Comparison of ENCODE assay signal across 26 mouse cellular contexts in the genomic region with DNA sequence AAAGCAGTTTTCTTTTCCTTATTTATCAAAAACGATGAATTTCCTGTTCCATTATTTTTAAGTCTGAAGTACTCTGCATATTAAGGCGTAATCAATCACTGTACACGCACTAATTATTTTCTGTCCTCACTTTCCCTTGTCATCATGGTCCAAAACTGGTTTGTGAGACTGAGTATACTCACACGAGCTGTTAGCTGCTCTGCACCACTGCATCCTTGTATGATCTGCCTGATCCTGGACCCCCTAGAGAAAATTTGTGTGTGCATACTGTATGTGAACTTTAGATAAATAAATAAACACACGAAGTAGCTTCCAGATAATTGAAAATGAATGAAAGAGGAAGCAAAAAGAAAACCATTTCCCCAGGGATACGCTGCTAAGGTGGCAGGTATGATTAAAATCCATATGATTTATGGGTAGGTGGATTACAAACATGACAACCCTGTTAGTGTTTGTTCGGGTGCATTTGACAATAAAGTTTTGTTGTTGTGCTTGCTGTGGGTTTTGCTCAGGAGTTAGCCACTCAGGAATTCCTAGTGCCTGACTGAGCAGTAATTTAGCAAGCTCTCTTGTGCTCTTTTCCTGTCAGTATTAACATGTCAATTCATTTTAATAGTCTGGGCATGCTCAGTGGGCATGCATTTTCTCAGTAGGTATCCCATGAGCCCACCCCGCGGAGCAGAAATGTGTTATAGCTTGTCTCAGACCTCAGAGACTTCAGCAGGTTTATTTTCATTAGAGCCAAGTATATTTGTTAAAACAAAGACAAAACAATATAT.
DNase-seq lines count a peak whose midpoint lies in the region; ATAC-seq and TF ChIP-seq lines count a peak whose summit lies in the region.
"Had no signal": no experiment of that assay in that cellular context is flagged by ENCODE, and none has a peak within 500 bp of the region (broad histone marks: within the 10 kb centered on the region; RNA-seq: fewer than 3 reads in every experiment).

No protein-coding gene starts in this region.

- H3K9ac ChIP-seq in midbrain, embryonic 12.5 days (replicated peaks) = no peak overlapping the region
- H3K9ac ChIP-seq in midbrain, embryonic 11.5 days (ENCODE audit: low read length) = no peak overlapping the region
- no peak overlapping the region for H3K9ac ChIP-seq in hindbrain, embryonic 13.5 days
- H3K9ac ChIP-seq in hindbrain, postnatal 0 days (replicated peaks; ENCODE audit: low read length) = no peak overlapping the region
- H3K9ac ChIP-seq: embryonic facial prominence, embryonic 13.5 days; forebrain, embryonic 13.5 days; liver, embryonic 14.5 days; lung, embryonic 15.5 days had no signal

- WGBS in midbrain, embryonic 12.5 days = 80% methylated on average over 9 of the region's 9 CpGs
- 84% methylated on average over 9 of the region's 9 CpGs for WGBS in midbrain, embryonic 11.5 days
- WGBS in hindbrain, embryonic 13.5 days = 63% methylated on average over 9 of the region's 9 CpGs
- WGBS in hindbrain, postnatal 0 days = 59% methylated on average over 9 of the region's 9 CpGs

- H3K4me2 ChIP-seq in midbrain, embryonic 12.5 days (replicated peaks) = no peak overlapping the region
- no peak overlapping the region for H3K4me2 ChIP-seq in midbrain, embryonic 11.5 days
- peak overlapping the region; percentile 17; the same call in 1 of the 2 replicates for H3K4me2 ChIP-seq in hindbrain, embryonic 13.5 days
- H3K4me2 ChIP-seq in hindbrain, postnatal 0 days (ENCODE audit: low read depth, low read length) = 0 out of 2 replicates have a peak overlapping the region, but pooled peaks have one; percentile 1
- H3K4me2 ChIP-seq: embryonic facial prominence, embryonic 13.5 days; forebrain, embryonic 13.5 days; lung, embryonic 15.5 days had no signal

- H3K27ac ChIP-seq in midbrain, embryonic 12.5 days (replicated peaks) = no peak overlapping the region
- H3K27ac ChIP-seq in midbrain, embryonic 11.5 days (ENCODE audit: low read depth, low read length) = no peak overlapping the region
- H3K27ac ChIP-seq in hindbrain, embryonic 13.5 days = no peak overlapping the region
- no peak overlapping the region for H3K27ac ChIP-seq in hindbrain, postnatal 0 days
- H3K27ac ChIP-seq: embryonic facial prominence, embryonic 13.5 days; forebrain, embryonic 13.5 days; heart, adult 2 months; kidney, postnatal 0 days; left cerebral cortex, adult 2 months; liver, embryonic 14.5 days; lung, embryonic 15.5 days had no signal

- ATAC-seq in midbrain, embryonic 12.5 days (ENCODE audit: low FRiP score, low read depth) = peak; percentile 42
- ATAC-seq in midbrain, embryonic 11.5 days (ENCODE audit: low FRiP score) = no peak
- peak; percentile 70 for ATAC-seq in hindbrain, embryonic 13.5 days (ENCODE audit: low FRiP score)
- ATAC-seq in hindbrain, postnatal 0 days = no peak
- ATAC-seq: activated CD4-positive, CD25-positive, alpha-beta regulatory T cell, adult 4 months; forebrain, embryonic 13.5 days; inflammation-experienced regulatory T-cells, adult 6 months had no signal

- no peaks in the 10 kb centered on the region for H3K36me3 ChIP-seq in midbrain, embryonic 12.5 days
- H3K36me3 ChIP-seq in midbrain, embryonic 11.5 days (ENCODE audit: control insufficient read depth, insufficient read depth, low read length) = no peaks in the 10 kb centered on the region
- no peaks in the 10 kb centered on the region for H3K36me3 ChIP-seq in hindbrain, embryonic 13.5 days
- H3K36me3 ChIP-seq in hindbrain, postnatal 0 days (ENCODE audit: insufficient read depth, low read length) = no peaks in the 10 kb centered on the region
- H3K36me3 ChIP-seq: embryonic facial prominence, embryonic 13.5 days; lung, embryonic 15.5 days had no signal

- H3K9me3 ChIP-seq in midbrain, embryonic 12.5 days = no peaks in the 10 kb centered on the region
- no peaks in the 10 kb centered on the region for H3K9me3 ChIP-seq in midbrain, embryonic 11.5 days (ENCODE audit: control insufficient read depth, low read length)
- H3K9me3 ChIP-seq in hindbrain, embryonic 13.5 days = no peaks in the 10 kb centered on the region
- H3K9me3 ChIP-seq in hindbrain, postnatal 0 days (ENCODE audit: low read length) = no peaks in the 10 kb centered on the region
- H3K9me3 ChIP-seq: embryonic facial prominence, embryonic 13.5 days; forebrain, embryonic 13.5 days; lung, embryonic 15.5 days; megakaryocyte, embryonic 14.5 days had no signal

- H3K4me1 ChIP-seq in midbrain, embryonic 12.5 days = peaks cover 7% of the 10 kb centered on the region; the same call in 1 of the 2 replicates
- H3K4me1 ChIP-seq in midbrain, embryonic 11.5 days (ENCODE audit: control insufficient read depth, insufficient read depth, low read length) = no peaks in the 10 kb centered on the region; the same call in 1 of the 2 replicates
- peaks cover 18% of the 10 kb centered on the region for H3K4me1 ChIP-seq in hindbrain, embryonic 13.5 days (replicated peaks)
- H3K4me1 ChIP-seq in hindbrain, postnatal 0 days (ENCODE audit: insufficient read depth, low read length) = no peaks in the 10 kb centered on the region; the same call in 1 of the 2 replicates

- no peak for TF ChIP-seq CTCF in hindbrain, postnatal 0 days (IDR thresholded peaks at IDR 0.05; ENCODE audit: low read depth)

- H3K4me3 ChIP-seq in midbrain, embryonic 12.5 days = no peak overlapping the region
- H3K4me3 ChIP-seq in midbrain, embryonic 11.5 days (ENCODE audit: low read depth, low read length) = no peak overlapping the region
- no peak overlapping the region for H3K4me3 ChIP-seq in hindbrain, embryonic 13.5 days
- no peak overlapping the region for H3K4me3 ChIP-seq in hindbrain, postnatal 0 days (ENCODE audit: low read length)
- H3K4me3 ChIP-seq: embryonic facial prominence, embryonic 13.5 days; erythroblast, embryonic 14.5 days; forebrain, embryonic 13.5 days; heart, adult 2 months; left cerebral cortex, adult 2 months; lung, embryonic 15.5 days; megakaryocyte, embryonic 14.5 days had no signal

- DNase-seq in midbrain, embryonic 11.5 days (ENCODE audit: low spot score, missing footprints) = no peak
- DNase-seq in hindbrain, postnatal 0 days (ENCODE audit: low spot score) = peak; percentile 27
- DNase-seq in retina, embryonic 14.5 days (ENCODE audit: low spot score) = peak; percentile 43
- DNase-seq in kidney, adult 9 months = no peak
- no peak for DNase-seq in spleen, postnatal 14 days (ENCODE audit: low spot score in 2 of 2)
- DNase-seq: adrenal gland, adult 8-10 months; cerebellum, adult 18-20 months; cerebellum, postnatal 14 days; gastrocnemius, postnatal 25 days; heart, adult 2 months; kidney, adult 18-20 months; lung, postnatal 36 days; right cerebral cortex, postnatal 25 days; spleen, adult 18-20 months had no signal

- H3K27me3 ChIP-seq in midbrain, embryonic 12.5 days = peaks cover 4% of the 10 kb centered on the region; the same call in 1 of the 2 replicates
- no peaks in the 10 kb centered on the region for H3K27me3 ChIP-seq in midbrain, embryonic 11.5 days (ENCODE audit: control insufficient read depth, insufficient read depth, low read length)
- H3K27me3 ChIP-seq in hindbrain, embryonic 13.5 days = no peaks in the 10 kb centered on the region
- no peaks in the 10 kb centered on the region for H3K27me3 ChIP-seq in hindbrain, postnatal 0 days (ENCODE audit: insufficient read depth, low read length)
- H3K27me3 ChIP-seq: embryonic facial prominence, embryonic 13.5 days; forebrain, embryonic 13.5 days; lung, embryonic 15.5 days; megakaryocyte, embryonic 14.5 days had no signal

Comparison
In these comparisons a context has a peak if more than half of its experiments do, and no peak if none do; other contexts are left out.
1. ATAC-seq: peak in midbrain, embryonic 12.5 days (single experiment) and hindbrain, embryonic 13.5 days (single experiment); none in midbrain, embryonic 11.5 days (single experiment) and hindbrain, postnatal 0 days (single experiment).
2. H3K4me2 ChIP-seq: peak in hindbrain, embryonic 13.5 days (single experiment) and hindbrain, postnatal 0 days (single experiment); none in midbrain, embryonic 12.5 days (single experiment) and midbrain, embryonic 11.5 days (single experiment).
3. DNase-seq: peak in hindbrain, postnatal 0 days (single experiment) and retina, embryonic 14.5 days (single experiment); none in midbrain, embryonic 11.5 days (single experiment), kidney, adult 9 months (single experiment) and spleen, postnatal 14 days (0 of 2).